Mouse (Mus musculus) G1E (cell line): ENCODE measurements around the gene Wipf3. TPM values are rescaled to one million over a fixed set of nuclear protein-coding genes. Genes with fewer than 3 reads are reported as not detected.

Source experiments
- ATAC-seq: 2 replicates; pipeline ENCODE4 v1.8.0; 2016; ENCODE audit warnings: mild to moderate bottlenecking; ENCODE audit not compliant: insufficient number of reproducible peaks, poor library complexity, low FRiP score, severe bottlenecking; ENCODE audit errors: extremely low read depth
- DNase-seq: peaks from one replicate; pipeline ENCODE4 v3.0.0; 2012; ENCODE audit warnings: low spot score
- H3K27me3 ChIP-seq: 2 replicates; pipeline ENCODE4 v1.6.1; 2012; ENCODE audit warnings: mild to moderate bottlenecking, low read length, inconsistent platforms; ENCODE audit not compliant: insufficient read depth
- H3K36me3 ChIP-seq: replicated peaks from 2 replicates; pipeline ENCODE3; 2012; ENCODE audit warnings: mild to moderate bottlenecking, inconsistent platforms
- H3K4me1 ChIP-seq: 2 replicates; pipeline ENCODE4 v1.6.1; 2012; ENCODE audit warnings: low read depth, low read length, inconsistent platforms, mixed read lengths; ENCODE audit not compliant: insufficient read depth
- H3K4me3 ChIP-seq: 2 replicates; pipeline ENCODE4 v1.5.1; 2012; ENCODE audit warnings: low read depth, mild to moderate bottlenecking, inconsistent platforms, low read length, moderate library complexity, mixed read lengths
- H3K9me3 ChIP-seq: replicated peaks from 2 replicates; pipeline ENCODE4 v1.6.1; 2012; ENCODE audit warnings: inconsistent platforms
- CTCF ChIP-seq: IDR thresholded peaks from 2 replicates; pipeline ENCODE4 v1.5.1; 2012; ENCODE audit warnings: low read depth, low read length, inconsistent platforms, mixed read lengths
- GATA1 ChIP-seq: IDR thresholded peaks from 2 replicates; pipeline ENCODE4 v1.6.1; 2012; ENCODE audit warnings: borderline replicate concordance, low read length, inconsistent platforms, mixed read lengths
- GATA2 ChIP-seq: IDR thresholded peaks from 2 replicates; pipeline ENCODE4 v1.6.1; 2012; ENCODE audit warnings: low read depth, low read length, inconsistent platforms, borderline replicate concordance
- POLR2AphosphoS5 ChIP-seq: IDR thresholded peaks from 2 replicates; pipeline ENCODE4 v1.6.1; 2012; ENCODE audit warnings: low read depth, low read length, inconsistent platforms; ENCODE audit not compliant: insufficient replicate concordance
- TAL1 ChIP-seq: conservative IDR thresholded peaks from 2 replicates; pipeline ENCODE4 v1.6.1; 2012; ENCODE audit warnings: low read depth, low read length, inconsistent platforms, mixed read lengths
- polyA plus RNA-seq: library from polyadenylated mRNA; stranded (reverse); fragments of >175 nt; gene quantifications from 2 replicates; pipeline ENCODE4 v1.2.3, GENCODE M21; 2012
- total RNA-seq, 2 experiments: library from RNA; stranded (forward) in 1 of 2; stranded (reverse) in 1 of 2; fragments of 200-1000 nt in 1 of 2; fragments of >200 nt in 1 of 2; fragmentation: Nextera tagmentation in 1 of 2; gene quantifications; 2 replicates each; pipeline ENCODE4 v1.2.3; 2014 to 2017

Gene Wipf3
- total and polyA plus RNA-seq, 3 experiments: 0.11 TPM; not detected in 2

DNA sequence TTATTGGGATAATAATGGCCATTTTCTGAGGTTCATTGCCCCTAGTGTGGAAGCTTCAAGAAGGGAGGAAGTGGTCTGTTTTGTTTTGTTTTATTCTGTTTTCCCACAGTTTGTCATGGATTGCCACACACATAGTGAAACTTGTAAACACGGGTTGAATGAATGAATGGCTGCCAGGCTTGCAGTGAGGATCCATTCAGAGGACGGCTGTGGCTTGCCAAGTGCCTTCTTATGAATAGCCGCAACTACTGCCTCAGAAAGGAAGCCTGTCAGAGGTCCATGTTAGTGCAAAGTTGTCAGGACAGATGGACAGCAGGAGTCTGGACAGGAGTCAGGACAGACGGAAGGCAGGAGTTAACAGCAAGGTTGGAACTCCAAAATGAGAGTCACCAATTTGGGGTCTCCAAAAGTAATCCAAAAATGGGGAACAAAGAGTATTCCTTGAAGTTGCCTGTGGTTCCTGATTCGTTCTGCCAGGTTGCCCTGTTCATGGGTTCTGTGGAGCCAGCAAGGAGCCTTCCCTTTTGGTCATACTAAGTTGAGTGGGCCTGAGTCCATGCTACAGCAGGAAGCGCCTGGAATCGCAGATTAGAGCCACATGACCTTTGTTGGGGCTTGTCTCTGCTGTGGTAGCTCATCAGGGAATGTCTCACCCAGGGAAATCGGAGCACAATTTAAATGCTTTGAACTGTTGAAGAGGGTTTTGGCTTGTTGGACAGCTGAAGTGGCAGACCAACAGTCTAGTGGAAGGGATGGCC, 34.5 kb downstream of the Wipf3 start:
- Histone ChIP-seq H3K4me1 (no peaks in the 10 kb centered on the region), H3K27me3 (no peaks in the 10 kb centered on the region), H3K4me3 (no peak overlapping the region), H3K9me3 (peaks cover 6% of the 10 kb centered on the region), H3K36me3 (no peaks in the 10 kb centered on the region)
- TF ChIP-seq POLR2AphosphoS5: no peak
- TF ChIP-seq TAL1: no peak
- TF ChIP-seq CTCF: no peak
- no peak for TF ChIP-seq GATA1
- TF ChIP-seq GATA2: no peak
- no peak for ATAC-seq
- DNase-seq: no peak

DNA sequence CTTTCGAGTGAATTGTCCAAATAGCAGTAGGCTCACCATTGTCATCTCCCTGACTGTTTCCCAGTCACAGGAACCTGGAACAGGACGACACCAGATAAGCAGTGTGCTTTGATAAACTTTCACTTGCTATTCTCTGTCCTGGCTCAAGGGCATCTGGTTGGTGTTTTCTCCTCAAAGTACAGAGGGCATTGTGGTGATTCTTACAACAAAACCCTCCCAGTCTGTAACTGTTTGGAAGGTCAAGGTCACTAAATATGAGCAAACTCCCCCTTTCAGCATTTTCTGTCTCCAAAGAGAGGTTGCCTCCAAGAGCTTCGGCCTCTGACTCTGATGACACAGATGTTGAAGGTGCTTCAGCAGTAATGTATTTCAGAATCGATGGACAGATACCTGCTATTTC, 35.5 kb downstream of the Wipf3 start:
- ATAC-seq: no peak
- TF ChIP-seq GATA1 (no peak), CTCF (no peak), POLR2AphosphoS5 (no peak), GATA2 (no peak), TAL1 (no peak)

GRCm38 (mm10) chr6:54467371-54467770, 38.0 kb downstream of the Wipf3 start:
- H3K27me3 ChIP-seq: no peaks in the 10 kb centered on the region
- DNase-seq (no peak), ATAC-seq (no peak)
- no peaks in the 10 kb centered on the region for H3K4me1 ChIP-seq
- H3K9me3 ChIP-seq: 0 out of 2 replicates have a peak, but pooled peaks cover 2% of the 10 kb centered on the region
- H3K36me3 ChIP-seq: no peaks in the 10 kb centered on the region
- no peak overlapping the region for H3K4me3 ChIP-seq
- TF ChIP-seq TAL1 (no peak), GATA1 (no peak), POLR2AphosphoS5 (no peak), GATA2 (no peak), CTCF (no peak)

More for the DNA sequence above, 35.5 kb downstream of the Wipf3 start:
- DNase-seq: no peak
- Histone ChIP-seq H3K36me3 (no peaks in the 10 kb centered on the region), H3K4me1 (no peaks in the 10 kb centered on the region), H3K4me3 (no peak overlapping the region), H3K9me3 (peaks cover 6% of the 10 kb centered on the region), H3K27me3 (no peaks in the 10 kb centered on the region)

DNA sequence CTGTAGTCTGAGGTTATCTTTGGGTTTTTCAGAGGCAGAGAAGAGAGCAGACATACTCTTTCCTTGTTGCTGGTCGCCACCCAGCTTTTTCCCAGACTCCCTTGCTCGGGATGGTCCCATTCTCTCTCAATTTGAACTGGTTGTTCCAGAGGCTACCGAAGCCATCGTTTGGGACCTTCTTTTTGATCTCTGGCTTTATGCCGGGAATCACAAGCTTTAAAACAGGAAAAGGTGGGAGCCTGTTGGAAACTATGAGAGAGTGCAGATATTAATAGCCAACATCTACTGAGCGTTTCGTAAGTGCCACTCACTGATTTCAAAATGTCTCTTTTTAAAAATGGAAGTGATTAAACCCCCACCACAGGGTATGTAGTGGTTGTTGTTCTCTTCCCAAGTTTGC, 42.5 kb downstream of the Wipf3 start:
- no peak for TF ChIP-seq GATA1
- no peak for TF ChIP-seq GATA2
- TF ChIP-seq POLR2AphosphoS5: no peak
- no peak for TF ChIP-seq TAL1
- no peak for TF ChIP-seq CTCF
- Histone ChIP-seq H3K27me3 (no peaks in the 10 kb centered on the region), H3K4me1 (no peaks in the 10 kb centered on the region), H3K36me3 (no peaks in the 10 kb centered on the region), H3K4me3 (no peak overlapping the region), H3K9me3 (peaks cover 9% of the 10 kb centered on the region)
- no peak for DNase-seq
- no peak for ATAC-seq

- no peaks in the 10 kb centered on the region for H3K4me1 ChIP-seq
Measured at GRCm38 (mm10) chr6:54472846-54473715, 43.7 kb downstream of the Wipf3 start.

More at GRCm38 (mm10) chr6:54472846-54473715, 43.7 kb downstream of the Wipf3 start:
- DNase-seq (no peak), ATAC-seq (no peak)
- TF ChIP-seq POLR2AphosphoS5: no peak
- TF ChIP-seq GATA2: no peak
- no peak for TF ChIP-seq TAL1
- TF ChIP-seq CTCF: no peak
- TF ChIP-seq GATA1: no peak
- Histone ChIP-seq H3K9me3 (peaks cover 9% of the 10 kb centered on the region), H3K4me3 (no peak overlapping the region), H3K36me3 (no peaks in the 10 kb centered on the region), H3K27me3 (no peaks in the 10 kb centered on the region)
